Mouse (Mus musculus) embryonic facial prominence, embryonic 10.5 days (tissue): ENCODE results near the gene Mrpl30. TPM values are rescaled to one million over a fixed set of nuclear protein-coding genes. Genes with fewer than 3 reads are reported as not detected.

Experiments used
- DNase-seq: peaks from one replicate; pipeline ENCODE4 v3.0.0-alpha.2; 2017; ENCODE audit warnings: low spot score
- H3K27ac ChIP-seq: fragments of 300-500 bp; sonication (generic); replicated peaks from 2 replicates; pipeline ENCODE4 v1.5.1; 2016; ENCODE audit warnings: mild to moderate bottlenecking
- H3K27me3 ChIP-seq: fragments of 300-500 bp; sonication (generic); replicated peaks from 2 replicates; pipeline ENCODE4 v1.6.1; 2016; ENCODE audit warnings: low read depth, mild to moderate bottlenecking; ENCODE audit not compliant: poor library complexity, severe bottlenecking
- H3K36me3 ChIP-seq: fragments of 300-500 bp; sonication (generic); replicated peaks from 2 replicates; pipeline ENCODE4 v1.6.1; 2016; ENCODE audit warnings: mild to moderate bottlenecking, moderate library complexity
- H3K4me1 ChIP-seq: fragments of 300-500 bp; sonication (generic); 2 replicates; pipeline ENCODE4 v1.6.1; 2016
- H3K4me3 ChIP-seq: fragments of 300-500 bp; sonication (generic); 2 replicates; pipeline ENCODE4 v1.5.1; 2016; ENCODE audit warnings: mild to moderate bottlenecking, moderate library complexity
- H3K9me3 ChIP-seq: fragments of 300-500 bp; sonication (generic); 2 replicates; pipeline ENCODE4 v1.6.1; 2016; ENCODE audit warnings: mild to moderate bottlenecking
- WGBS: fragments of 180-500 bp; shearing (Covaris S2); methylation state at CpG from one replicate; pipeline ENCODE4 v1.1.7; 2016; 5-methylcytosine and 5-hydroxymethylcytosine counted together
- polyA plus RNA-seq: library from polyadenylated mRNA; unstranded; fragments of >200 nt; fragmentation: Nextera tagmentation; extraction: Ambion mirVana; gene quantifications from 2 replicates; pipeline ENCODE4 v1.2.1, GENCODE M21; 2016

The Mrpl30 gene
- 246 and 254 TPM in 2 replicates for polyA plus RNA-seq

- Histone ChIP-seq H3K27me3 (no peaks in the 10 kb centered on the region), H3K9me3 (no peaks in the 10 kb centered on the region), H3K4me1 (peaks cover 17% of the 10 kb centered on the region), H3K27ac (peak within 1 kb of the TSS; percentile 84), H3K36me3 (peaks cover 15% of the 10 kb centered on the region), H3K4me3 (peak within 1 kb of the TSS; percentile 81)
- DNase-seq, result peak; percentile 90
- WGBS, result under 1% methylated on average over 41 of the region's 41 CpGs
These were observed at the start of gene Mrpl30, which contains the start of gene Mitd1 for GRCm38 (mm10) chr1:37890025-37890652. TSS of gene Mrpl30 (plus strand) at chr1:37890477. TSS of gene Mitd1 (minus strand) at chr1:37890411.

GRCm38 (mm10) chr1:37846878-37847277 lies 43.4 kb upstream of the Mrpl30 start:
- Histone ChIP-seq H3K9me3 (no peaks in the 10 kb centered on the region), H3K36me3 (no peaks in the 10 kb centered on the region), H3K4me3 (no peak overlapping the region), H3K27me3 (no peaks in the 10 kb centered on the region), H3K4me1 (no peaks in the 10 kb centered on the region), H3K27ac (no peak overlapping the region)
- 80% methylated on average over 8 of the region's 8 CpGs for WGBS
- DNase-seq, result no peak

GRCm38 (mm10) chr1:37850696-37851095 lies 39.6 kb upstream of the Mrpl30 start:
- Histone ChIP-seq H3K27me3 (no peaks in the 10 kb centered on the region), H3K4me3 (no peak overlapping the region), H3K4me1 (no peaks in the 10 kb centered on the region), H3K36me3 (no peaks in the 10 kb centered on the region), H3K27ac (no peak overlapping the region), H3K9me3 (no peaks in the 10 kb centered on the region)
- DNase-seq, result no peak
- 77% methylated on average over 2 of the region's 2 CpGs for WGBS

GRCm38 (mm10) chr1:37864511-37865400 lies 25.5 kb upstream of the Mrpl30 start:
- Histone ChIP-seq H3K4me3 (peak overlapping the region; percentile 72), H3K27me3 (no peaks in the 10 kb centered on the region; the same call in none of the 2 replicates), H3K36me3 (no peaks in the 10 kb centered on the region), H3K4me1 (peaks cover 10% of the 10 kb centered on the region; the same call in 1 of the 2 replicates), H3K27ac (peak overlapping the region; percentile 88), H3K9me3 (no peaks in the 10 kb centered on the region)
- WGBS, result under 1% methylated on average over 90 of the region's 90 CpGs
- DNase-seq, result peak; percentile 100

GRCm38 (mm10) chr1:37865401-37866215 lies 24.7 kb upstream of the Mrpl30 start:
- Histone ChIP-seq H3K36me3 (no peaks in the 10 kb centered on the region), H3K27me3 (no peaks in the 10 kb centered on the region; the same call in none of the 2 replicates), H3K4me3 (peak overlapping the region; percentile 72), H3K27ac (peak overlapping the region; percentile 88), H3K9me3 (no peaks in the 10 kb centered on the region), H3K4me1 (peaks cover 10% of the 10 kb centered on the region; the same call in 1 of the 2 replicates)
- no peak for DNase-seq
- WGBS, result 13% methylated on average over 23 of the region's 23 CpGs

GRCm38 (mm10) chr1:37866286-37866685 lies 24.0 kb upstream of the Mrpl30 start, which contains the start of gene Tsga10:
TSS of gene Tsga10 (minus strand) at chr1:37866429.
- Histone ChIP-seq H3K27ac (peak within 1 kb of the TSS; percentile 88), H3K36me3 (no peaks in the 10 kb centered on the region), H3K4me1 (peaks cover 10% of the 10 kb centered on the region), H3K4me3 (peak within 1 kb of the TSS; percentile 72), H3K9me3 (no peaks in the 10 kb centered on the region), H3K27me3 (no peaks in the 10 kb centered on the region; the same call in none of the 2 replicates)
- DNase-seq, result no peak
- 87% methylated on average over 6 of the region's 6 CpGs for WGBS

GRCm38 (mm10) chr1:37867056-37867455 lies 23.2 kb upstream of the Mrpl30 start:
- no peak overlapping the region for H3K4me3 ChIP-seq
- peak; percentile 53 for DNase-seq
- H3K9me3 ChIP-seq, result no peaks in the 10 kb centered on the region
- no peaks in the 10 kb centered on the region; the same call in none of the 2 replicates for H3K27me3 ChIP-seq
- no peaks in the 10 kb centered on the region for H3K36me3 ChIP-seq
- peaks cover 17% of the 10 kb centered on the region for H3K4me1 ChIP-seq
- no peak overlapping the region for H3K27ac ChIP-seq
- WGBS, result 75% methylated on average over 1 of the region's 1 CpGs

- Histone ChIP-seq H3K27me3 (no peaks in the 10 kb centered on the region; the same call in none of the 2 replicates), H3K27ac (no peak overlapping the region)
These were observed 22.5 kb upstream of the Mrpl30 start for GRCm38 (mm10) chr1:37867684-37868322.

GRCm38 (mm10) chr1:37868640-37869039 lies 21.6 kb upstream of the Mrpl30 start:
- H3K4me3 ChIP-seq, result no peak overlapping the region
- H3K9me3 ChIP-seq, result no peaks in the 10 kb centered on the region
- H3K27me3 ChIP-seq, result no peaks in the 10 kb centered on the region; the same call in none of the 2 replicates
- H3K36me3 ChIP-seq, result no peaks in the 10 kb centered on the region
- H3K27ac ChIP-seq, result no peak overlapping the region
- no peak for DNase-seq
- 64% methylated on average over 10 of the region's 10 CpGs for WGBS
- peaks cover 20% of the 10 kb centered on the region for H3K4me1 ChIP-seq

More at GRCm38 (mm10) chr1:37867684-37868322, 22.5 kb upstream of the Mrpl30 start:
- WGBS, result 73% methylated on average over 10 of the region's 10 CpGs
- Histone ChIP-seq H3K4me3 (no peak overlapping the region), H3K4me1 (peaks cover 20% of the 10 kb centered on the region), H3K36me3 (no peaks in the 10 kb centered on the region), H3K9me3 (no peaks in the 10 kb centered on the region)
- DNase-seq, result no peak

- DNase-seq, result no peak
- H3K36me3 ChIP-seq, result 0 out of 2 replicates have a peak, but pooled peaks cover 4% of the 10 kb centered on the region
- no peaks in the 10 kb centered on the region; the same call in none of the 2 replicates for H3K27me3 ChIP-seq
- peaks cover 20% of the 10 kb centered on the region for H3K4me1 ChIP-seq
- no peak overlapping the region for H3K4me3 ChIP-seq
- no peak overlapping the region for H3K27ac ChIP-seq
- peaks cover 4% of the 10 kb centered on the region; the same call in 1 of the 2 replicates for H3K9me3 ChIP-seq
- WGBS, result 53% methylated on average over 2 of the region's 2 CpGs
These were observed 20.9 kb upstream of the Mrpl30 start for GRCm38 (mm10) chr1:37869362-37869761.

GRCm38 (mm10) chr1:37871704-37872103 lies 18.6 kb upstream of the Mrpl30 start, which contains the start of gene Lipt1:
TSS of gene Lipt1 (plus strand) at chr1:37871738.
- peak; percentile 47 for DNase-seq

More at GRCm38 (mm10) chr1:37871704-37872103, 18.6 kb upstream of the Mrpl30 start, which contains the start of gene Lipt1:
- Histone ChIP-seq H3K4me3 (peak within 1 kb of the TSS; percentile 66), H3K9me3 (peaks cover 14% of the 10 kb centered on the region), H3K4me1 (peaks cover 10% of the 10 kb centered on the region), H3K27ac (peak within 1 kb of the TSS; percentile 78), H3K27me3 (no peaks in the 10 kb centered on the region; the same call in 1 of the 2 replicates), H3K36me3 (peaks cover 25% of the 10 kb centered on the region)
- WGBS, result 8% methylated on average over 7 of the region's 7 CpGs
